Mouse (Mus musculus) kidney, postnatal 4 days (tissue): ENCODE results near the gene Sp4.

Experiments used
- DNase-seq, 2 experiments: peaks; one replicate each; pipeline ENCODE4 v3.0.0; 2021; ENCODE audit warnings: mixed read lengths in 2 of 2

The Sp4 gene

DNA sequence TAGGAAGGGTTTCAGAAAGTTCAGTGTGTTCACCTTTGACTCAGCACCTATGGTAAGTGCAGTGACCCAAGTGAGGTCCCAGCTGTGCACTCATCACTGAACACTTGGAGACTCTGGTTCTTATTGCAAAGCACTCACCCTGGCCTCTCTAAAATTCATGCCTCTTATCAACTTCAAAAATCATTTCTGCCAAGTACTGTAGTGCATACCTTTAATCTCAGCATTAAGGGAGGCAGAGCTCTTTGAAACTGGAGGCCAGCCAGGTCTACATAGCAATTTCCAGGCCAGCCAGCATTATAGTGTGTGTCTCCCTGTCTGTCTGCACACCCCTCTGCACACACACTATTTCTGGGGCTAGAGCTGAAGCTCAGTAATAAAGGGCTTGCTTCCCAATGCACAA lies 36.3 kb downstream of the Sp4 start:
- no peak for DNase-seq

DNA sequence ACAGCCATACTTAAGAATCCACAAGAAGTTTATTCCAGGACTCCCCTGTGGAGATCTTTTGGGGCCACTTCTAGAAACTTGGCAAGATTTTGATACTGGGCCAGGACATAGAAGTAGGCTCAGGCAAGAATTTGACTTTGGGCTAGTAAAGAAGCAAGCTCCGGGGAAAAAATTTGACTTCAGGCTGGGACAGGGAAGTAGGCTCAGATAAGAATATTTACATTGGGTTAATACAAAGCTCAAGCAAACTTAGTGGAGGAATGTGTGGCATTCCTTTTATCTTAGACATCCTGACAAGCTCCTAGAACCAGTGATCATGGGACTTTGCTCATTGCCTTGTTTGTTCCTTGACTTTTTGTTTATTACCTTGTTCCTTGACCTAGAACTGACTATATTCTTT lies 37.4 kb downstream of the Sp4 start:
- DNase-seq = no peak

DNA sequence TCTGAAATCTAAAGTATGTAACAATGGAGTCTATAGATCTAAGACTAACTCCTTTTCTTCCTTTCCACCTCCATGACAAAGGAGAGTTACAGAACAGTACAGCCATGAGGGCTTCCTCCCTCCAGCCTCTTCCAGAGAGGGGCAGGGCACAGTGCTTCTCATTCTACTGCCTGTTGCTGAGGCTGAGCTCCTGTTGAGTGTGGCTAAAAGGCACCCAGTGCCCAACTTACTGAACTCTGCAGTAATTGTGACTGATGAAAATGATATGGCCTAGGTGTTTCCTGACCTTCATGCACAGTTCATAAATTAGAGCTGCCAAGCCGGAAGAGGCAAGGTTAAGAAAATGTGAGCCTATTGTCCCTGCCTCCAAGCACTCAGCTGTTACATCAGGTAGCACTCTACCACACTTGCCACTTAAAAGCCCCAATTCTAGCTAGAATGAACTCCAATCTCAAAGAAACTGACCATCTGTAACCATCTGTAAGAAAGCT lies 45.9 kb downstream of the Sp4 start:
- DNase-seq = peak in 1 of 2 experiments; percentile 2

DNA sequence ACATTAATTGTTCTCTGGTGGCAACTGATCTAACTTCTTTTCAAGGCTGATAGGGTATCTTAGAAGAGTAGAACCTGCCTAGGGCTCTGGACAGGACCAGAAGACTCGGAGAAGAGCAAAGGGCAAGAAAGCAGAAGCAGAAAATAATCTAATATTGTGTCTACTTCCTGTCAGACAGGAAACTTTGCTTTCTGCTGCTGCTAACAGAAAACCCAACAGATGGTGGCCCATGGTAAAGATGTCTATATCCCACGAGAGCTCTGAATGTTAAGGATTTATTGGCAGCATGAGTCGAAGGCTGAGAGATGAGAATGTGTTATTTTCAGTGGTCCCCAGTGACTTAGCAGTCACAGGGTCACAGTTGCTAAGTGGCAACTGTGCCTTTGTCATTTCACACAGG lies 80.1 kb downstream of the Sp4 start:
- DNase-seq = no peak

DNA sequence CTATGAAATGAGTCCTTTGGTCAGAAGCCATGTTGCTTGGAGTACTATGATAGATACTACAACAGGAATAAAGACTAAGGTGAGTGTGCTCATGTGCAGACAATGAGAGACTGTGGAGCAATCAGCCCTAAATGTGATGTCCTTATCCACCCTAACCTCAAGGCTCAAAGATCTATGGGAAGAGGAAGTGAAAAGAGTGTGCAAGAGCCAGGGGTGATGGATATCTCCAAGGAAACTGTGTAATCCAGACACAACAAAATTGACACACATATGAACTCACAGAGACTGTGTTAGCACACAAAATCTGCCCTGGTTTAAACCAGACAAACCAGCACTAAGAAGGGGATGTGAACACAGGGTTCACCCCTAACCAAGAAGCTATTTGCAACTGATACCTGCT lies 81.2 kb downstream of the Sp4 start:
- no peak for DNase-seq

DNA sequence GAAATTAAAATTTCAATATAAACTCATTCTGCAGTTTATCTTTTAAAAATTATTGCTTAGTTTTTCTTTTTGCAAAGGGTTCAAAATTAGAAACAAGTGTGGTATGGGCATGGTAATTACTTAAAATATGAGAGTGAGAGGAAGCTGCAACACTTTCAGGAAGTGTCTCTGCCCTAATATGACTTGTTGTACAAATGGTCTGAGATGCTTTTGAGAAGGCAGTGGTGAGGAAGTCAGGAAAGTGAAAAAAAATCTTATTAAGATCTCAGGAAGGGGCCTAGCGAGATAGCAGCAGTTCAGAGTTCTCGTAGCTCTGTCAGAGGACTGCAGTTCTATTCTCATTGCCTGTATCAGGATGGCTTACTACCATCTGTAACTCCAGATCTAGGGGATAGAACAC lies 89.1 kb downstream of the Sp4 start:
- no peak for DNase-seq

DNA sequence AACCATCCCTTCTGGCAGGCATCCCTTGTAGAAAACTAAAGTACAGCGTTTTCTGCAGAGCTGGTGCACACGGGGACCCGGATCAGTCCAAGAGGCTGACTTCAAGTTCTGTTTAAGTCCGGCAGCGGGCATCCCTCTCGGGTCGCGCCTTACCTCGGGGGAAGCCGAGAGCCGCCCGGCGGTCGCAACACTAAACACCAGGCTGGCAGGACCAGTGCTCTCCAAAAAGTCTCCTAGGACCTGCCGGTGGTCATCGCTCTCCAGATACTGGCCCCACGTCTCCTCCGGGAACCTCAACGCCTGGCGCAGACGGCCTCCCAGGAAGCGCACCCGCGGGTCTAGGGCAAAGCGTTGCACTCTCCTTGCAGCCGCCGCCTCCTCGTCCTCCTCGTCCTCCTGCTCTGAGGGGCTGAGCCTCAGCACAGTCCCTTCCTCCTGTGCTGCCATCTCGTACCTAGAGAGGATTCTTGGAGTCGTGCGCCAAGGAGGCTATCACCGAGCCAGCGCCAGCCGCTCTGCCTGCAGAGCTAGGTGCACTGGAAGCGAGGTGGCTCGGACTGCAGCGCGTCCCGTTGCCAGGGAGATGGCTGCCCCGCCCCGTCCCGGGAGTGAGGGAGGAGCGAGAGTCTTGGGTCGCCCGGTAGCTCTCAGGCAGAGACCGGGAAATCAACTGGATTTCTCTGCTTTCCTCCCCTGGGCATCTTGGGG lies 102.7 kb downstream of the Sp4 start, which contains the start of gene Dnah11:
Gene Dnah11 (minus strand): TSS at position 658 of the 708 bp plus-strand sequence.
- peak; percentile 82 to 86 for DNase-seq

DNA sequence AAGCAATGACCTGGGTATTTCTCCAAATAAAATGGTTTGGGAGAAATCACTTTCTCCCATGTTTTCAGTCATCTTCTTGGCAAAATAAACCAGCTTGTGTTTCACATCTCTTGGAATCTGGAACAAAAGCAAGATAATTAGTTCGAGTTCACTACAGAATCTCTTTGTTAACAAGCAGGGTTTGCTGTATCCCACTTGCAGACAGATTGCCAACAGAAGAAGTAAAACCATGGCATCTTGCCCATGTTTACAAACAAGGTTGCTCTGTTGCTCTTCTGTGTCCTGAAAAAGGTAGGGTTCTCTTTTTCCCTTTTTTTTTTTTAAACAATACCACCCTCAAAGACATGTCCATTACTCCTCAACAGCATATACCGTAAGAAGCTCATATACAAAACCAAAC lies 104.7 kb downstream of the Sp4 start:
- no peak for DNase-seq

DNA sequence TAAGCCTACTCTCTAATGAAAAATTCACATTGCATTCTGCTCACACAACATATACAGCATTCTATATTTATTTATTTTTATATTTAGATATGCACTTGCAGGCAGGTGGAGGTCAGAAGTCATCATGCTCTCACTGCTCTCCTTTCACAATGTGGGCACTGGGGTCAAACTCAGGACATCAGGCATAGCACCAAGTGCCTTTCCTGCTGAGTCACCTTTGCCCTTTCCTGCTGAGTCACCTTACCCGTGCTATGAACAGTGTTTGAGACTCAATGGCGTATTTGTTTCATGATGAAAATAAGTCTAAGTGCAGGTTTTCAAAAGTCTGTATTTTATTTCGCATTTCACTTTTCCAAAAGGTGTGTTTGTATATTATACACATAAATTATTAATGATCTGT lies 111.7 kb downstream of the Sp4 start:
- no peak for DNase-seq

DNA sequence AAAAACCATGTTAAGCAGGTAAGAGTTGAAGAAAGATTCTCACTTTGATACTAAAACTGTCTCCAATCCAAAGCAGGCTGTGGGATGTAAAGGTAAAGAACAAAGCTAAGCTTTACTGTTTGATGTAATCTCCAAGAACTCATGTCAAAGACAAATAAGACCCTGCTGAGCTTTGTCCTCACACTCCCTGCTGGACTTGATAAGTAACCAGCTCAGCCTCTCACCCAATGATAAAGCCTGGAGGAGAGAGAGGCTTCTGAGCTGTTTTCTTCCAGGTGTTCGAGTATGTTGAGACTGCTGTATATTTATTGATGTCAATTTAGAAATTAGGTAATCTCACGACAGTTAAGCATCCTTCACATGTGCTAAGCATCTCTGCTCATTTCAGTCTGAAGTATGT lies 113.6 kb downstream of the Sp4 start:
- DNase-seq = no peak

DNA sequence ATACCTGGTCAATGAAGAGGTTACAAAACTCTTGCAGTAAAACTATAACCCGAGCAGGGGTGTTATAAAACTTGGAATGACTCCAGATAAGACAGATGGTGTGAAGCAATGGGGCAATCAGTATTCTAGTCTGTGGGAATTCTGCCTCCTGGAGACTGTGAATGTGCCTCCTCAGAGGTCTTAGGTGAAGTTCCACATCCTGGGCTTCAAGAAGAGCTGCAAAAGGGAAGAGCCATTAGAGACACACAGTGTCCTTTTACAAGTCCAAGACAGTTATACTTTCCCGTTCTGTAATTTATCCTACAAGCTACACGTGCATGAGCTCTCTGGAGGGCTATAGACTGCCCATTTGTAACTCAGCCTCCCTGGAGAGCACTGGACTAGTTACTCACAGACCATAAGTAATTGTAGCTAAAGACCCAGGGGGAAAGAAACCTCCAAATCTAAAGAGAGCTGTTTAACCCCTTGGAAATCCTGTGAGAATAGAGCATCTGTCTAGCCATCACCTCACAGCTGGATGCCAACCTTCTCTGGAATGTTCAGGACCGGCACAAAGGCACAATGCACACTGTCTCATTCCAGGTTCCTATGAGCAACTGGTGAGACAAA lies 114.3 kb downstream of the Sp4 start:
- DNase-seq = no peak

DNA sequence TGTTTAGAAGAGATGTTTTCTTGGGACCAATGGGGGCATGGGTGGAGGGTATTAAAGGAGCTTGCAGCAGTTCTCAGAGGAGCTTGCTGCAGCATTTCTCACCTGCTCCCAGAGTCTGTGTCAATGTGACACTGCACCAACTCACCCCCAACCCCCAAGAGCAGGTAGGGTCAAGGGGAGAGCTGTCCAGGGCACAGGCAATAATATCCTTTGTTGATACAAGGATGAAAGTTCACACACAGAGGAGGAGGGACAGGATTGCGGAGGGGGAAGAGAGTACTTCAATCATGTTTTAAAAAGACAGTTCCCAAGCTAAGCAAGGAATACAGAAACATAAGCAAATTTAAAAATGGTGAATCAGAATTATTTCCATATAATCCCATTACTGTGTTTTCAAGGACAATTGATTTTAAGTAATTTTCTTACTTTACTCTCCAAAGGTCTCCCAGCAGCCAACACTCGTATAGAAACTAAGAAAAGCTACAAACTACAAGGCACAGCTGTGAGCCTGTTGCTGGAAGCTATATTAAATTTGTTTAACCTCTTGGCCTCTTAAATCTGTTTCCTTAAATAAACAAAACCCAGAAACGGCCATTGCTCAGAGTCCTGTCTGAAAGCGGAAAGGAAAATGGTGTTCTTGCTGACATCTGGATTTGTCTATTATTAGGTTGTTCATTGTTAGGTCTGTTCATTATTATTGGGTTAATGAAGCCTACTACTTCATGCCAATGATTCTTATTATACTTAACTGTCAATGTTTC lies 114.9 kb downstream of the Sp4 start:
- no peak for DNase-seq
